Mouse (Mus musculus): ENCODE data around the gene Lrrc38. TPM values are rescaled to one million over a fixed set of nuclear protein-coding genes. Genes with fewer than 3 reads are reported as not detected.

Lrrc38 gene
- polyA plus RNA-seq, 1 experiment from 2014 or later, result not detected

GRCm38 (mm10) chr4:143361520-143361919, 12.0 kb downstream of the Lrrc38 start:
- no peaks in the 10 kb centered on the region for H3K36me3 ChIP-seq (ENCODE audit: poor library complexity, severe bottlenecking)
- no peak for ATAC-seq
- no peaks in the 10 kb centered on the region for H3K9me3 ChIP-seq (replicated peaks)
- no peak overlapping the region for H3K9ac ChIP-seq
- no peak overlapping the region for H3K27ac ChIP-seq
- 68% methylated on average over 10 of the region's 10 CpGs for WGBS
- H3K4me1 ChIP-seq, result peaks cover 3% of the 10 kb centered on the region; the same call in 1 of the 2 replicates
- H3K4me2 ChIP-seq, result no peak overlapping the region
- H3K4me3 ChIP-seq, result no peak overlapping the region
- H3K27me3 ChIP-seq, result no peaks in the 10 kb centered on the region

- no peak overlapping the region for H3K27ac ChIP-seq
- 20% methylated on average over 15 of the region's 15 CpGs for WGBS
- no peak overlapping the region for H3K9ac ChIP-seq
- peaks cover 5% of the 10 kb centered on the region; the same call in 1 of the 2 replicates for H3K4me1 ChIP-seq
- H3K36me3 ChIP-seq (ENCODE audit: poor library complexity, severe bottlenecking), result no peaks in the 10 kb centered on the region
- H3K4me2 ChIP-seq, result no peak overlapping the region; the same call in 1 of the 2 replicates
- no peaks in the 10 kb centered on the region for H3K27me3 ChIP-seq
- no peak for ATAC-seq
- no peaks in the 10 kb centered on the region for H3K9me3 ChIP-seq (replicated peaks)
- no peak overlapping the region for H3K4me3 ChIP-seq
Measured at GRCm38 (mm10) chr4:143366415-143367041, 17.0 kb downstream of the Lrrc38 start.

- H3K4me1 ChIP-seq, result peaks cover 13% of the 10 kb centered on the region
- H3K4me3 ChIP-seq, result no peak overlapping the region
- no peaks in the 10 kb centered on the region for H3K9me3 ChIP-seq (replicated peaks)
- no peak overlapping the region; the same call in 1 of the 2 replicates for H3K4me2 ChIP-seq
- H3K27ac ChIP-seq, result no peak overlapping the region
- no peaks in the 10 kb centered on the region for H3K36me3 ChIP-seq (ENCODE audit: poor library complexity, severe bottlenecking)
- H3K27me3 ChIP-seq, result no peaks in the 10 kb centered on the region
- H3K9ac ChIP-seq, result no peak overlapping the region
- 35% methylated on average over 7 of the region's 7 CpGs for WGBS
- no peak for ATAC-seq
Measured at GRCm38 (mm10) chr4:143379480-143379879, 29.9 kb downstream of the Lrrc38 start.

GRCm38 (mm10) chr4:143379931-143380715, 30.6 kb downstream of the Lrrc38 start:
- Histone ChIP-seq H3K27me3 (no peaks in the 10 kb centered on the region), H3K36me3 (ENCODE audit: poor library complexity, severe bottlenecking) (no peaks in the 10 kb centered on the region), H3K9me3 (replicated peaks) (no peaks in the 10 kb centered on the region), H3K4me3 (no peak overlapping the region), H3K4me2 (no peak overlapping the region; the same call in 1 of the 2 replicates), H3K4me1 (peaks cover 13% of the 10 kb centered on the region), H3K27ac (no peak overlapping the region), H3K9ac (no peak overlapping the region)
- 34% methylated on average over 15 of the region's 15 CpGs for WGBS
- peak; percentile 55; the same call in 1 of the 2 replicates for ATAC-seq

GRCm38 (mm10) chr4:143380716-143381004, 31.1 kb downstream of the Lrrc38 start:
- WGBS, result 0% methylated on average over 5 of the region's 5 CpGs
- no peak overlapping the region for H3K9ac ChIP-seq
- H3K4me1 ChIP-seq, result peaks cover 13% of the 10 kb centered on the region
- H3K4me3 ChIP-seq, result no peak overlapping the region
- no peaks in the 10 kb centered on the region for H3K9me3 ChIP-seq (replicated peaks)
- no peak for ATAC-seq
- H3K36me3 ChIP-seq (ENCODE audit: poor library complexity, severe bottlenecking), result no peaks in the 10 kb centered on the region
- no peak overlapping the region for H3K27ac ChIP-seq
- H3K4me2 ChIP-seq, result no peak overlapping the region
- H3K27me3 ChIP-seq, result no peaks in the 10 kb centered on the region

GRCm38 (mm10) chr4:143382163-143382562, 32.6 kb downstream of the Lrrc38 start:
- no peak overlapping the region for H3K4me2 ChIP-seq
- no peak for ATAC-seq
- no peaks in the 10 kb centered on the region for H3K9me3 ChIP-seq (replicated peaks)
- H3K27me3 ChIP-seq, result no peaks in the 10 kb centered on the region
- no peak overlapping the region for H3K4me3 ChIP-seq
- H3K9ac ChIP-seq, result no peak overlapping the region
- H3K36me3 ChIP-seq (ENCODE audit: poor library complexity, severe bottlenecking), result no peaks in the 10 kb centered on the region
- H3K4me1 ChIP-seq, result peaks cover 13% of the 10 kb centered on the region
- no peak overlapping the region for H3K27ac ChIP-seq
- WGBS, result 60% methylated on average over 3 of the region's 3 CpGs

GRCm38 (mm10) chr4:143383646-143384045, 34.1 kb downstream of the Lrrc38 start:
- Histone ChIP-seq H3K27me3 (no peaks in the 10 kb centered on the region), H3K27ac (no peak overlapping the region), H3K36me3 (ENCODE audit: poor library complexity, severe bottlenecking) (no peaks in the 10 kb centered on the region), H3K4me3 (no peak overlapping the region), H3K9me3 (replicated peaks) (no peaks in the 10 kb centered on the region), H3K4me2 (no peak overlapping the region), H3K9ac (no peak overlapping the region), H3K4me1 (peaks cover 13% of the 10 kb centered on the region)
- 40% methylated on average over 4 of the region's 4 CpGs for WGBS
- no peak for ATAC-seq

- ATAC-seq, result peak; percentile 88
- H3K4me3 ChIP-seq, result peak overlapping the region; percentile 34
- peak overlapping the region; percentile 57 for H3K9ac ChIP-seq
- H3K4me1 ChIP-seq, result no peaks in the 10 kb centered on the region
- H3K27me3 ChIP-seq, result no peaks in the 10 kb centered on the region
- no peaks in the 10 kb centered on the region for H3K36me3 ChIP-seq (ENCODE audit: poor library complexity, severe bottlenecking)
- no peaks in the 10 kb centered on the region; the same call in 1 of the 2 replicates for H3K9me3 ChIP-seq (replicated peaks)
- peak overlapping the region; percentile 58 for H3K4me2 ChIP-seq
- WGBS, result 10% methylated on average over 36 of the region's 43 CpGs
- H3K27ac ChIP-seq, result no peak overlapping the region
Measured at GRCm38 (mm10) chr4:143388955-143389702, 39.6 kb downstream of the Lrrc38 start.

GRCm38 (mm10) chr4:143394181-143394580, 44.6 kb downstream of the Lrrc38 start, which contains the start of gene Pramel1:
Pramel1 (plus strand) TSS chr4:143394428.
- H3K9me3 ChIP-seq (replicated peaks), result no peaks in the 10 kb centered on the region; the same call in 1 of the 2 replicates
- 84% methylated on average over 26 of the region's 26 CpGs for WGBS
- H3K36me3 ChIP-seq (ENCODE audit: poor library complexity, severe bottlenecking), result no peaks in the 10 kb centered on the region
- no peak within 1 kb of the TSS for H3K27ac ChIP-seq
- no peak within 1 kb of the TSS for H3K4me3 ChIP-seq
- no peaks in the 10 kb centered on the region for H3K27me3 ChIP-seq
- no peaks in the 10 kb centered on the region for H3K4me1 ChIP-seq
- no peak for ATAC-seq
- no peak within 1 kb of the TSS for H3K4me2 ChIP-seq
- no peak within 1 kb of the TSS for H3K9ac ChIP-seq

- ATAC-seq, result peak; percentile 31
- peaks cover 4% of the 10 kb centered on the region for H3K4me1 ChIP-seq
- peaks cover 27% of the 10 kb centered on the region for H3K36me3 ChIP-seq (ENCODE audit: poor library complexity, severe bottlenecking)
- H3K4me2 ChIP-seq, result peak overlapping the region; percentile 56
- H3K9me3 ChIP-seq (replicated peaks), result no peaks in the 10 kb centered on the region; the same call in none of the 2 replicates
- peaks cover 3% of the 10 kb centered on the region; the same call in 1 of the 2 replicates for H3K27me3 ChIP-seq
- peak overlapping the region; percentile 53 for H3K9ac ChIP-seq
- 67% methylated on average over 5 of the region's 5 CpGs for WGBS
- H3K27ac ChIP-seq, result no peak overlapping the region
- peak overlapping the region; percentile 54 for H3K4me3 ChIP-seq
Measured at GRCm38 (mm10) chr4:143411566-143412218, 62.1 kb downstream of the Lrrc38 start.

- Histone ChIP-seq H3K27ac (peak within 1 kb of the TSS; percentile 87), H3K36me3 (ENCODE audit: poor library complexity, severe bottlenecking) (peaks cover 34% of the 10 kb centered on the region), H3K4me2 (peak within 1 kb of the TSS; percentile 56), H3K9me3 (replicated peaks) (no peaks in the 10 kb centered on the region; the same call in none of the 2 replicates), H3K9ac (peak within 1 kb of the TSS; percentile 67), H3K4me3 (peak within 1 kb of the TSS; percentile 54), H3K27me3 (peaks cover 3% of the 10 kb centered on the region; the same call in 1 of the 2 replicates), H3K4me1 (peaks cover 4% of the 10 kb centered on the region)
- under 1% methylated on average over 50 of the region's 50 CpGs for WGBS
- peak; percentile 95 for ATAC-seq
Measured at GRCm38 (mm10) chr4:143412219-143413092, 62.9 kb downstream of the Lrrc38 start, which contains the start of gene Pramef8. Pramef8 (plus strand) TSS chr4:143412426.
